Mouse (Mus musculus): ENCODE measurements around the gene Omp.

Omp gene

GRCm38 (mm10) chr7:98164999-98165528 lies 19.8 kb upstream of the Omp start:
- DNase-seq: peak in 1 of 2 experiments; percentile 28

- DNase-seq: no peak
Measured at GRCm38 (mm10) chr7:98164382-98164998, 19.2 kb upstream of the Omp start.

- no peak for DNase-seq
Measured at GRCm38 (mm10) chr7:98163700-98164099, 18.4 kb upstream of the Omp start.

GRCm38 (mm10) chr7:98162239-98162638 lies 16.9 kb upstream of the Omp start:
- no peak for DNase-seq

- peak in 1 of 2 experiments; percentile 54 for DNase-seq
Measured at GRCm38 (mm10) chr7:98160041-98160740, 14.9 kb upstream of the Omp start.

GRCm38 (mm10) chr7:98158481-98158880 lies 13.2 kb upstream of the Omp start:
- DNase-seq: peak in 1 of 2 experiments; percentile 20

- DNase-seq: no peak
Measured at GRCm38 (mm10) chr7:98157636-98158332, 12.5 kb upstream of the Omp start.

GRCm38 (mm10) chr7:98156280-98156665 lies 11.0 kb upstream of the Omp start:
- DNase-seq: no peak

- peak; percentile 82 to 87 for DNase-seq
Measured at GRCm38 (mm10) chr7:98155546-98156279, 10.4 kb upstream of the Omp start.

GRCm38 (mm10) chr7:98153892-98154291 lies 8.6 kb upstream of the Omp start:
- DNase-seq: no peak

- DNase-seq: no peak
Measured at GRCm38 (mm10) chr7:98153345-98153744, 8.0 kb upstream of the Omp start.

GRCm38 (mm10) chr7:98152400-98152799 lies 7.1 kb upstream of the Omp start:
- peak in 1 of 2 experiments; percentile 43 for DNase-seq

GRCm38 (mm10) chr7:98150525-98150924 lies 5.2 kb upstream of the Omp start:
- no peak for DNase-seq

GRCm38 (mm10) chr7:98149802-98150201 lies 4.5 kb upstream of the Omp start:
- DNase-seq: peak in 1 of 2 experiments; percentile 1

GRCm38 (mm10) chr7:98148721-98149407 lies 3.6 kb upstream of the Omp start:
- peak in 1 of 2 experiments; percentile 11 for DNase-seq

- DNase-seq: peak in 1 of 2 experiments; percentile 36
Measured at GRCm38 (mm10) chr7:98147766-98148165, 2.5 kb upstream of the Omp start.

GRCm38 (mm10) chr7:98146447-98146845 lies 1.1 kb upstream of the Omp start:
- peak in 1 of 2 experiments; percentile 26 for DNase-seq

- peak in 1 of 2 experiments; percentile 54 for DNase-seq
Measured at GRCm38 (mm10) chr7:98145842-98146446, 642 bp upstream of the Omp start.

- DNase-seq: no peak
Measured at GRCm38 (mm10) chr7:98142648-98143047, 2.7 kb downstream of the Omp start.

GRCm38 (mm10) chr7:98142247-98142646 lies 3.1 kb downstream of the Omp start:
- no peak for DNase-seq

- DNase-seq: peak in 1 of 2 experiments; percentile 66
Measured at GRCm38 (mm10) chr7:98141206-98141605, 4.1 kb downstream of the Omp start.

- DNase-seq: peak; percentile 53 to 64
Measured at GRCm38 (mm10) chr7:98140597-98140996, 4.7 kb downstream of the Omp start.

All from cerebellum, postnatal 14 days (tissue).